Mouse (Mus musculus) C2C12 (cell line): Measurements from ENCODE around the gene Irgc1.

Experiments used
- CEBPB ChIP-seq: IDR thresholded peaks from one replicate; pipeline ENCODE4 v1.6.1; 2011; ENCODE audit warnings: low read depth, mild to moderate bottlenecking, control low read depth, moderate library complexity
- CTCF ChIP-seq: IDR thresholded peaks from one replicate; pipeline ENCODE4 v1.5.1; 2011; ENCODE audit not compliant: control insufficient read depth, insufficient read depth, insufficient read length
- MYOD1 ChIP-seq: IDR thresholded peaks from one replicate; pipeline ENCODE4 v1.6.1; 2011; ENCODE audit warnings: low read depth; ENCODE audit not compliant: control insufficient read depth, insufficient read length
- USF1 ChIP-seq: IDR thresholded peaks from one replicate; pipeline ENCODE4 v1.6.1; 2011; ENCODE audit warnings: low read depth, mild to moderate bottlenecking, control low read depth, moderate library complexity

- TF ChIP-seq MYOD1 = no peak
- TF ChIP-seq CTCF = no peak
- no peak for TF ChIP-seq USF1
- TF ChIP-seq CEBPB = no peak
Measured at GRCm38 (mm10) chr7:24486654-24487130, 34.6 kb upstream of the Irgc1 start.
